Mouse (Mus musculus): ENCODE data around the gene Ccdc50.
A peak's percentile ranks its signal among the peaks of the same experiment; 100 is the strongest.

Gene Ccdc50

GRCm38 (mm10) chr16:27395251-27396037, 6.8 kb downstream of the Ccdc50 start:
- no peak for DNase-seq (ENCODE audit: low spot score)

GRCm38 (mm10) chr16:27396951-27397350, 8.3 kb downstream of the Ccdc50 start:
- no peak for DNase-seq (ENCODE audit: low spot score)

GRCm38 (mm10) chr16:27399026-27399718, 10.5 kb downstream of the Ccdc50 start:
- no peak for DNase-seq (ENCODE audit: low spot score)

- no peak for DNase-seq (ENCODE audit: low spot score)
Measured at GRCm38 (mm10) chr16:27399719-27400253, 11.1 kb downstream of the Ccdc50 start.

- DNase-seq (ENCODE audit: low spot score) = no peak
Measured at GRCm38 (mm10) chr16:27401579-27401978, 12.9 kb downstream of the Ccdc50 start.

- DNase-seq (ENCODE audit: low spot score) = no peak
Measured at GRCm38 (mm10) chr16:27404107-27404506, 15.4 kb downstream of the Ccdc50 start.

GRCm38 (mm10) chr16:27416937-27417584, 28.4 kb downstream of the Ccdc50 start:
- DNase-seq (ENCODE audit: low spot score) = no peak

GRCm38 (mm10) chr16:27417632-27418031, 29.0 kb downstream of the Ccdc50 start:
- no peak for DNase-seq (ENCODE audit: low spot score)

- DNase-seq (ENCODE audit: low spot score) = no peak
Measured at GRCm38 (mm10) chr16:27420982-27421381, 32.3 kb downstream of the Ccdc50 start.

- no peak for DNase-seq (ENCODE audit: low spot score)
Measured at GRCm38 (mm10) chr16:27435034-27435433, 46.4 kb downstream of the Ccdc50 start.

GRCm38 (mm10) chr16:27443941-27444340, 55.3 kb downstream of the Ccdc50 start:
- DNase-seq (ENCODE audit: low spot score) = no peak

GRCm38 (mm10) chr16:27449360-27449759, 60.7 kb downstream of the Ccdc50 start:
- DNase-seq (ENCODE audit: low spot score) = no peak

GRCm38 (mm10) chr16:27450655-27451054, 62.0 kb downstream of the Ccdc50 start:
- DNase-seq (ENCODE audit: low spot score) = no peak

GRCm38 (mm10) chr16:27453396-27453795, 64.7 kb downstream of the Ccdc50 start:
- DNase-seq (ENCODE audit: low spot score) = no peak

GRCm38 (mm10) chr16:27453823-27454222, 65.2 kb downstream of the Ccdc50 start:
- no peak for DNase-seq (ENCODE audit: low spot score)

GRCm38 (mm10) chr16:27457273-27457672, 68.6 kb downstream of the Ccdc50 start:
- DNase-seq (ENCODE audit: low spot score) = peak; percentile 68

- peak; percentile 19 for DNase-seq (ENCODE audit: low spot score)
Measured at GRCm38 (mm10) chr16:27468731-27469130, 80.1 kb downstream of the Ccdc50 start.

- no peak for DNase-seq (ENCODE audit: low spot score)
Measured at GRCm38 (mm10) chr16:27471389-27471788, 82.7 kb downstream of the Ccdc50 start.

GRCm38 (mm10) chr16:27483834-27484233, 95.2 kb downstream of the Ccdc50 start:
- no peak for DNase-seq (ENCODE audit: low spot score)
